Mouse (Mus musculus) CH12.LX (cell line): Measurements from ENCODE around the gene Cinp. TPM values are rescaled to one million over a fixed set of nuclear protein-coding genes. Genes with fewer than 3 reads are reported as not detected.
A peak's percentile ranks its signal among the peaks of the same experiment; 100 is the strongest.

ENCODE experiments used
- DNase-seq: peaks from one replicate; pipeline ENCODE4 v3.0.0-alpha.2; 2013; ENCODE audit errors: extremely low read depth
- H3K27ac ChIP-seq: 2 replicates; pipeline ENCODE4 v1.5.1; 2012; ENCODE audit warnings: low read depth, mild to moderate bottlenecking, control low read depth, moderate library complexity; ENCODE audit not compliant: insufficient read depth
- H3K27me3 ChIP-seq: replicated peaks from 2 replicates; pipeline ENCODE3; 2012; ENCODE audit warnings: inconsistent platforms
- H3K36me3 ChIP-seq, 2 experiments: replicated peaks in 1 of 2; 2 replicates each; pipeline versions ENCODE3 to v1.6.1; 2012; ENCODE audit warnings: inconsistent platforms in 1 of 2, low read length in 1 of 2, mild to moderate bottlenecking in 1 of 2, mixed read lengths in 1 of 2, moderate library complexity in 1 of 2; ENCODE audit not compliant: control insufficient read depth in 1 of 2, insufficient read depth in 1 of 2
- H3K4me1 ChIP-seq, 2 experiments: 2 replicates each; pipeline ENCODE4 v1.6.1; 2012; ENCODE audit warnings: inconsistent platforms in 1 of 2, moderate library complexity in 1 of 2; ENCODE audit not compliant: insufficient read depth in 2 of 2, control insufficient read depth in 1 of 2
- H3K4me2 ChIP-seq: 2 replicates; pipeline ENCODE4 v1.6.1; 2012; ENCODE audit warnings: low read depth, mild to moderate bottlenecking, control low read depth; ENCODE audit not compliant: poor library complexity, insufficient read depth, severe bottlenecking
- H3K4me3 ChIP-seq, 3 experiments: fragments of 150-350 bp in 1 of 3; sonication (generic) in 1 of 3; replicated peaks in 1 of 3; 2 replicates each; pipeline versions ENCODE3 to v1.5.1; 2011 to 2012; ENCODE audit warnings: low read depth in 2 of 3, low read length in 2 of 3, mild to moderate bottlenecking in 2 of 3, moderate library complexity in 2 of 3, control low read depth in 1 of 3, improper control_type of control experiment in 1 of 3, inconsistent platforms in 1 of 3, mixed read lengths in 1 of 3; ENCODE audit not compliant: poor library complexity in 1 of 3
- H3K79me2 ChIP-seq: replicated peaks from 2 replicates; pipeline ENCODE4 v1.6.1; 2012; ENCODE audit warnings: mild to moderate bottlenecking, moderate library complexity; ENCODE audit not compliant: control insufficient read depth, poor library complexity, insufficient read depth, severe bottlenecking; ENCODE audit errors: extremely low read depth
- H3K9ac ChIP-seq: 2 replicates; pipeline ENCODE4 v1.6.1; 2012; ENCODE audit warnings: low read depth, mild to moderate bottlenecking, control low read depth, moderate library complexity; ENCODE audit not compliant: insufficient read depth
- H3K9me3 ChIP-seq: replicated peaks from 2 replicates; pipeline ENCODE3; 2012; ENCODE audit warnings: low read length, inconsistent platforms, mixed read lengths
- CHD1 ChIP-seq: IDR thresholded peaks from 2 replicates; pipeline ENCODE4 v1.6.1; 2012; ENCODE audit warnings: low read depth, low read length, improper control_type of control experiment, inconsistent platforms
- E2F4 ChIP-seq: IDR thresholded peaks from 2 replicates; pipeline ENCODE4 v1.6.1; 2011; ENCODE audit warnings: low read depth, low read length, improper control_type of control experiment; ENCODE audit not compliant: insufficient replicate concordance
- ELF1 ChIP-seq: IDR thresholded peaks from 2 replicates; pipeline ENCODE4 v1.6.1; 2014; ENCODE audit warnings: low read depth, mild to moderate bottlenecking, inconsistent platforms, low read length, improper control_type of control experiment
- EP300 ChIP-seq: IDR thresholded peaks from 2 replicates; pipeline ENCODE4 v1.6.1; 2011; ENCODE audit warnings: low read length, improper control_type of control experiment
- ETS1 ChIP-seq: conservative IDR thresholded peaks from 2 replicates; pipeline ENCODE4 v1.6.1; 2012; ENCODE audit warnings: low read depth, mild to moderate bottlenecking, inconsistent platforms, low read length, improper control_type of control experiment, moderate library complexity
- GABPA ChIP-seq: IDR thresholded peaks from 2 replicates; pipeline ENCODE4 v1.6.1; 2012; ENCODE audit warnings: low read depth, low read length, improper control_type of control experiment, inconsistent platforms; ENCODE audit not compliant: insufficient replicate concordance
- IRF4 ChIP-seq: IDR thresholded peaks from 2 replicates; pipeline ENCODE4 v1.6.1; 2014; ENCODE audit warnings: low read depth, mild to moderate bottlenecking, inconsistent platforms, low read length, improper control_type of control experiment
- KAT2A ChIP-seq: IDR thresholded peaks from 2 replicates; pipeline ENCODE4 v1.6.1; 2012; ENCODE audit warnings: low read length, improper control_type of control experiment, inconsistent platforms; ENCODE audit not compliant: insufficient replicate concordance
- MAFK ChIP-seq: IDR thresholded peaks from 2 replicates; pipeline ENCODE4 v1.6.1; 2011; ENCODE audit warnings: low read length, improper control_type of control experiment; ENCODE audit not compliant: insufficient replicate concordance
- MAX ChIP-seq: IDR thresholded peaks from 2 replicates; pipeline ENCODE4 v1.6.1; 2011; ENCODE audit warnings: low read length, improper control_type of control experiment
- MAZ ChIP-seq: IDR thresholded peaks from 2 replicates; pipeline ENCODE4 v1.6.1; 2012; ENCODE audit warnings: low read depth, mild to moderate bottlenecking, inconsistent platforms, low read length, improper control_type of control experiment, moderate library complexity
- MEF2A ChIP-seq: IDR thresholded peaks from 2 replicates; pipeline ENCODE4 v1.6.1; 2014; ENCODE audit warnings: low read depth, mild to moderate bottlenecking, inconsistent platforms, low read length, improper control_type of control experiment, borderline replicate concordance
- MXI1 ChIP-seq: IDR thresholded peaks from 2 replicates; pipeline ENCODE4 v1.6.1; 2011; ENCODE audit warnings: mild to moderate bottlenecking, low read depth, low read length, improper control_type of control experiment
- MYC ChIP-seq: IDR thresholded peaks from 2 replicates; pipeline ENCODE4 v1.6.1; 2011; ENCODE audit warnings: low read depth, mild to moderate bottlenecking, improper control_type of control experiment, low read length
- NRF1 ChIP-seq: IDR thresholded peaks from 2 replicates; pipeline ENCODE4 v1.6.1; 2014; ENCODE audit warnings: low read depth, mild to moderate bottlenecking, inconsistent platforms, low read length, improper control_type of control experiment, moderate library complexity
- POLR2A ChIP-seq: IDR thresholded peaks from 2 replicates; pipeline ENCODE4 v1.6.1; 2011; ENCODE audit warnings: low read depth, mild to moderate bottlenecking, improper control_type of control experiment, low read length
- RCOR1 ChIP-seq: conservative IDR thresholded peaks from 2 replicates; pipeline ENCODE4 v1.6.1; 2012; ENCODE audit warnings: low read depth, mild to moderate bottlenecking, inconsistent platforms, low read length, improper control_type of control experiment
- SIN3A ChIP-seq: IDR thresholded peaks from 2 replicates; pipeline ENCODE4 v1.6.1; 2012; ENCODE audit warnings: low read length, improper control_type of control experiment, inconsistent platforms
- SMC3 ChIP-seq: IDR thresholded peaks from 2 replicates; pipeline ENCODE4 v1.6.1; 2011; ENCODE audit warnings: low read depth, low read length, improper control_type of control experiment
- TBP ChIP-seq: conservative IDR thresholded peaks from 2 replicates; pipeline ENCODE4 v1.6.1; 2011; ENCODE audit warnings: low read depth, low read length, improper control_type of control experiment
- TCF12 ChIP-seq: IDR thresholded peaks from 2 replicates; pipeline ENCODE4 v1.6.1; 2014; ENCODE audit warnings: low read depth, mild to moderate bottlenecking, inconsistent platforms, low read length, improper control_type of control experiment
- UBTF ChIP-seq: IDR thresholded peaks from 2 replicates; pipeline ENCODE4 v1.6.1; 2012; ENCODE audit warnings: low read depth, mild to moderate bottlenecking, inconsistent platforms, low read length, improper control_type of control experiment, moderate library complexity
- USF1 ChIP-seq: IDR thresholded peaks from 2 replicates; pipeline ENCODE4 v1.6.1; 2014; ENCODE audit warnings: low read depth, mild to moderate bottlenecking, inconsistent platforms, low read length, improper control_type of control experiment
- USF2 ChIP-seq: conservative IDR thresholded peaks from 2 replicates; pipeline ENCODE4 v1.6.1; 2011; ENCODE audit warnings: low read depth, low read length, improper control_type of control experiment
- ZNF384 ChIP-seq: IDR thresholded peaks from 2 replicates; pipeline ENCODE4 v1.6.1; 2012; ENCODE audit warnings: low read depth, low read length, improper control_type of control experiment, inconsistent platforms
- dilution Hi-C: fragments of 300-500 bp; cut with MboI; formaldehyde crosslinking; loops from 2 replicates; pipeline ENCODE4 v1.14.3; 2020; ENCODE audit warnings: low sequenced_read_pairs; ENCODE audit not compliant: extremely low pct_unique_long_range_greater_than_20kb, extremely low pct_ligation_motif_present
- in situ Hi-C: fragments of 300-500 bp; cut with MboI; formaldehyde crosslinking; loops from 3 replicates; pipeline ENCODE4 v1.14.3; 2019; ENCODE audit warnings: low sequenced_read_pairs, low pct_ligation_motif_present, low pct_unique_long_range_greater_than_20kb, mixed read lengths
- polyA plus RNA-seq: library from polyadenylated mRNA; unstranded; fragments of >175 nt; gene quantifications from 2 replicates; pipeline ENCODE4 v1.2.1, GENCODE M21; 2012; ENCODE audit warnings: low read depth; ENCODE audit not compliant: insufficient read length
- total RNA-seq, 2 experiments: library from RNA; depleted of rRNA; stranded (reverse); fragments of 300-350 nt in 1 of 2; fragments of >200 nt in 1 of 2; gene quantifications; 2 replicates each; pipeline ENCODE4 v1.2.3; 2012 to 2014

Gene Cinp
- total and polyA plus RNA-seq, 3 experiments, result 114 to 164 (median 135) TPM

DNA sequence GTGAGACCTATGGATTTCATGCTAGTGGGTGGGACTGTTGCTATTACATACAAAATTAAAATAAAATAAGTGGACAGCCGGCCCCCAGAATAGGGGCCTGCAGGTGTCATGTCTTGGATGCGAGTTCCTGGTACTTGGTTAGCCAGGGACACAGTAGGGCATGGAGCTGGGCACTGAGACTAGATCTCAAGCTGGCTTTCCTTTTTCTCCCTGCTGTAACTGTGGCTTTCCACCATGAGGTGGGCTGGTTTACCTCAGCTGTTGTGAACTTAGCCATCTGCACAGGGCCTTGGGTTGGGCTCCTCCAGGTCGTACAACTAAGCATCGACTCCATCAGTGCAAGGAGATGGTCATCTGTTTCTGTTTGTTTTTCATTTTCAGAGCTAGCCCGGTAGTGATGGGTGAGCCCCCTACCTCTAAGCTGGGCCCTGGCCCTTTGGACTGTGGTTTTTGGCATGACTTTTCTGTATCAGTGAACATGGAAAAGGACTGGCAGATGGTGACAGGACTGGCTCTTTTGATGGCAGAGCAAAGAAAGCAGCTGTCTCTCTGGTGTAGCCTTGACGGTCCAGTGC lies 42.7 kb downstream of the Cinp start:
- TF ChIP-seq E2F4 (no peak), MEF2A (no peak), USF2 (no peak), ETS1 (no peak), RCOR1 (no peak), EP300 (no peak), SIN3A (no peak), SMC3 (no peak), IRF4 (no peak), GABPA (no peak), MAFK (no peak), MXI1 (no peak), USF1 (no peak), KAT2A (no peak), CHD1 (no peak), ZNF384 (no peak), MYC (no peak), UBTF (no peak)
- in situ Hi-C loops, result loop anchor here (10.0 kb wide), 1 partner anchor 111 kb away; the partner anchor contains the start of gene Wdr20
- dilution Hi-C loops, result no loop called here
- Histone ChIP-seq H3K27ac (no peak overlapping the region), H3K4me1 (peaks cover 5 to 29% of the 10 kb centered on the region in 2 experiments), H3K79me2 (0 out of 2 replicates have a peak, but pooled peaks cover 4% of the 10 kb centered on the region), H3K4me2 (peak overlapping the region; percentile 73; the same call in 1 of the 2 replicates), H3K27me3 (no peaks in the 10 kb centered on the region), H3K4me3 (no peak overlapping the region), H3K9me3 (no peaks in the 10 kb centered on the region), H3K36me3 (no peaks in the 10 kb centered on the region), H3K9ac (no peak overlapping the region)
- no peak for DNase-seq

DNA sequence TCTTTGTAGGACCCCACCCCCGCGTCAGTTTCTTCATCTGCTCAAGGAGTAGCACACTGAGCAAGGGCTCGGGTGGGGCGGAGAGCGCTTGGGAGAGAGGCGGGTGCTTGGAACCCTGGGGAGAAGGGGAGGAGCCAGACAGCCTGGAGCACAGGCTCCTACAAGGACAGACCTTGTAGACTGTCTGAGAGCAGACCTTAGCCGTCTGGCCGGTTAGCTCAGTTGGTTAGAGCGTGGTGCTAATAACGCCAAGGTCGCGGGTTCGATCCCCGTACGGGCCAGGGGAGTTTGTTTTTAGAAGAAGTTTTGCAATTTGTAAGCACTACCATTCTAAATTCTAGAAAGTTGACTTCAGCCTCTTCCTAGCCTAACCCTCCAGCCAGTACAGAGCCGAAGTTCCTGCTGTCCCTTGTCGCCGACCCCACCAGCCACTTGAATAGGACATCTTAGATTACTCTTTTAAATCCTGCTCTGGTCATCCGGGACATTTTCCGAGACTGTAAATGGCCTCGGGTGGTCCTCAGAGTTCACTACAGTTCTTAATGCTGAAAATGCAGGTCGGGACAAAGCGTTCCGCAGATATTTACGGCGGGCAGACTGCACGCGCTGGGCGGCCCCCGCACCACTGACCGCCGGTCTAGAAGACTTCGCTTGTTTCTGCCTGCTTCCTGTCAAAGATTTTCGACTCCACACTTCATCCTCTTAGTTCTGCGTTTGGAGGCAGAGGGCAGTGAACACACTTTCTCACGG lies 43.6 kb downstream of the Cinp start:
- dilution Hi-C loops (no loop called here), in situ Hi-C loops (loop anchor here (10.0 kb wide), 1 partner anchor 111 kb away; the partner anchor contains the start of gene Wdr20)
- Histone ChIP-seq H3K4me2 (peak overlapping the region; percentile 82), H3K79me2 (no peaks in the 10 kb centered on the region), H3K27me3 (no peaks in the 10 kb centered on the region), H3K36me3 (no peaks in the 10 kb centered on the region), H3K4me3 (peak overlapping the region; percentile 61 to 68 (median 64)), H3K4me1 (peaks cover 3 to 28% of the 10 kb centered on the region in 2 experiments; a peak in 2 of 4 replicates), H3K9me3 (no peaks in the 10 kb centered on the region), H3K27ac (peak overlapping the region; percentile 40; the same call in 1 of the 2 replicates), H3K9ac (peak overlapping the region; percentile 66; the same call in 1 of the 2 replicates)
- TF ChIP-seq KAT2A (peak; percentile 73; the same call in 1 of the 2 replicates), ETS1 (no peak), SIN3A (peak; percentile 15; the same call in 1 of the 2 replicates), TCF12 (0 out of 2 replicates have a peak, but pooled peaks have one; percentile 22), MAX (no peak), E2F4 (peak; percentile 70; the same call in 1 of the 2 replicates), MAFK (peak; percentile 94), UBTF (no peak), RCOR1 (no peak), TBP (peak; percentile 99), POLR2A (peak; percentile 44; the same call in 1 of the 2 replicates), NRF1 (peak; percentile 71), EP300 (no peak), CHD1 (no peak), MEF2A (0 out of 2 replicates have a peak, but pooled peaks have one; percentile 15), ELF1 (peak; percentile 98), USF1 (no peak), MAZ (0 out of 2 replicates have a peak, but pooled peaks have one; percentile 3), IRF4 (no peak)
- peak; percentile 97 for DNase-seq
